Mouse (Mus musculus) embryo, embryonic 10 days (tissue): ENCODE measurements around the gene Cep57.
"Not testable (repeated sequence)": the region's sequence is repeated elsewhere in the genome, so short reads cannot be mapped to it uniquely, and the experiment has no call there.

Source experiments
- DNase-seq: peaks from one replicate; pipeline ENCODE4 v3.0.0-alpha.2; 2015; ENCODE audit warnings: low spot score

The Cep57 gene

GRCm38 (mm10) chr9:13794302-13794701 is 32.6 kb downstream of the Cep57 start:
- DNase-seq: no peak

DNA sequence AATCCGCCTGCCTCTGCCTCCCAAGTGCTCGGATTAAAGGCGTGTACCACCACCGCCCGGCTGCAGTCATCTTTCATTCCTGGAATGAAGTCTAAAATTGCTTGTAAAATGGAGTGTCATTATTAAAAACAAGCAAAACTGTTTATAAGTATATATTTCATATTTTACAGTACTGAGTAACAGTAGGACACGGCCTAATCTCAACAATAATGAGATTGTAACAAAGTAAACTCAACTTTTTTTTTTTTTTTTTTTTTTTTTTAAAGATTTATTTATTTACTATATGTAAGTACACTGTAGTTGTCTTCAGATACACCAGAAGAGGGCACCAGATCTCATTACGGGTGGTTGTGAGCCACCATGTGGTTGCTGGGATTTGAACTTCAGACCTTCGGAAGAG is 36.0 kb downstream of the Cep57 start:
- DNase-seq: not testable (repeated sequence)

GRCm38 (mm10) chr9:13781985-13782384 is 44.9 kb downstream of the Cep57 start:
- DNase-seq: no peak

DNA sequence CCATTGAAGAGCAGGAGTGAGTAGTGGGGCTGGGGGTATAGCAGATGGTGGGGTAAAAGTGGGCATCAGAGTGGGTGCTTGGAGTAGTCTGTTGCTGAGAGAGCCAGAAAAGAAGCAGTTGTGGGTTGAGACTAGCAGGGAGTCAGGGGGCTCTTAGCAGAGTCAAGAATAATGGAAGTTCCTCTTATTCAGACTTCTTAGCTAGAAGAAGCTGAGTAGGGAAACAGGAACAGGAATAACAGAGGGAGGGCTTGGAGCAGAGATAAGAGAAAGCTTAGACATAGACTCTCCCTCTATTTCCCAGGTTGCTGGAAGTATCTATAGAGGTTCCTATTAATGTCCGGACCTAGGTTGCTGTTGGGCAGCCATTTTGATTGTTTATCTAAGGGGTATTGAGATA is 52.2 kb downstream of the Cep57 start:
- DNase-seq: no peak

DNA sequence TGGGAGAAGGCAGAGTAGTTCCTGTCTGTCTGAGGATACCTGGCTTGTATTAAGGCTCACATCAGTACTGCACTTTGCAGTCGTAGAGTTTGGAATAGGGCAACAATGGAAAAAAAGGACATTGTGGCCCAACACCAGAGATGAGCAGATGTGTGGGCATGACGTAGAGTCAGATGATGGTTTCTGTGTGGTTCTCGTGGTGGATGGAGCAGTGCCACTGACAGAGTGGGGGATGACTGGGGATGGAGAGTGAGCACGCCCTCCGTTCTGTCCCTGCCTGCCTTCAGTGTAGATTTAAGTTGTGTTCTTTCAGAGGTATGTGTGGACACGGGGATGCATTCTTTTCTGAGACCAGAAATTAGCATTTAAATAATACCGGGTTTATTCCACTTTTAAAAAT is 60.3 kb downstream of the Cep57 start:
- DNase-seq: no peak

- no peak for DNase-seq
These were observed 61.3 kb downstream of the Cep57 start for GRCm38 (mm10) chr9:13765624-13766023.

- no peak for DNase-seq
These were observed 66.5 kb downstream of the Cep57 start for GRCm38 (mm10) chr9:13760430-13760829.
